Mouse (Mus musculus): ENCODE measurements around the gene Cd3eap.

Gene Cd3eap

DNA sequence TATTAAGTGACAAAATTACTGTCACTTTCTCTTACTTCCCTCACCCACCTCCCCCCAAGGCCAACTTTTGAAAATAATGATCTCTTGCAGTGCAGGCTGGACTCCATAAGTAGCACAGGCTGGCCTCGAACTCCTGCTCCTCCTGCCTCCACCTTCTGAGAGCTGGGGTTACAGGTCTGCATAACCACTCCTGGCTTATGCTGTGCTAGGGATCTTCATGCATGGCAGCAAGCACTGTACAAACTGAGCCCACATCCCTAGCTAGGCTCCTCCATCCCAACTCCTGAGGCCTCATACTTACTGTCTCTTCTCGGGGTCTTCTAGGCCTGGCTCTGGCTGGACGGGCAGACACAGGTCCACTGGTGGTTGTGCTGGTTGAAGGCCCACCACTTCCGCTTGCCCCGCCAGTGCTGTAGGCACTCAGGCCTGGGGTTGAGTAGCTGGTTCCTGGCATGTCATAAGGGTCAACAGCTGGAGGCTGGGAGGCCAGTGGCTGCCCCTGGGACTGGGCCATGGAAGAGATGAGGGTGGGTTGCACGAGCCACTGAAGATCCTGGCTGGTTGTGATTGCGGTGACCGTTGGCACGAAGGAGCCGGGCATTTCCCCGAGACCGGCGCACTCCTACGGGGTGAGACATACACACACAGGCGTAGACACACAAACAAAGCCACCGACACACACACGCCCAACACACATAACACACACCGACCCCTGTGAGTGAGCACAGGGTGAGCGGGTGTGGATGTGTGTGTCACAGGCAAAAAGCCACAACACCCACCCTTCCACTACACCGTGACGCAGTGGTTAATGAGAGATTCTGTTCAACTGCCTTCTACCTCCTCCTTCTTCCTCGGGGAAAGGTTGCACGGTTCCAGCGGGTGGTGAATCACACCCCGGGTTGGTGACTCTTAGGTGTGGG is 52.2 kb downstream of the Cd3eap start:
- no peak for DNase-seq
